Mouse (Mus musculus) cerebellum, adult (tissue): ENCODE results near the gene Lrrfip2.

ENCODE experiments used
- ATAC-seq: cut with Nextera tagmentation; 2 replicates; pipeline ENCODE4 v1.9.2; 2017; ENCODE audit warnings: mild to moderate bottlenecking, moderate library complexity, mixed read lengths; ENCODE audit not compliant: insufficient number of reproducible peaks, low FRiP score, low TSS enrichment

Gene Lrrfip2

GRCm38 (mm10) chr9:111211122-111212041 is 94.0 kb downstream of the Lrrfip2 start:
- no peak for ATAC-seq

GRCm38 (mm10) chr9:111213501-111213900 is 96.1 kb downstream of the Lrrfip2 start:
- no peak for ATAC-seq

GRCm38 (mm10) chr9:111216424-111216823 is 99.0 kb downstream of the Lrrfip2 start:
- ATAC-seq = no peak

GRCm38 (mm10) chr9:111220551-111221080 is 103.2 kb downstream of the Lrrfip2 start:
- ATAC-seq = no peak

- no peak for ATAC-seq
Observed at GRCm38 (mm10) chr9:111221580-111221979, 104.2 kb downstream of the Lrrfip2 start.

- no peak for ATAC-seq
Observed at GRCm38 (mm10) chr9:111223406-111223805, 106.0 kb downstream of the Lrrfip2 start.

GRCm38 (mm10) chr9:111228446-111228845 is 111.1 kb downstream of the Lrrfip2 start:
- no peak for ATAC-seq

- ATAC-seq = no peak
Observed at GRCm38 (mm10) chr9:111234701-111235100, 117.3 kb downstream of the Lrrfip2 start.

- ATAC-seq = no peak
Observed at GRCm38 (mm10) chr9:111237726-111238125, 120.3 kb downstream of the Lrrfip2 start.

- ATAC-seq = no peak
Observed at GRCm38 (mm10) chr9:111239821-111240220, 122.4 kb downstream of the Lrrfip2 start.

GRCm38 (mm10) chr9:111243384-111243783 is 126.0 kb downstream of the Lrrfip2 start:
- ATAC-seq = no peak

- no peak for ATAC-seq
Observed at GRCm38 (mm10) chr9:111245546-111245945, 128.2 kb downstream of the Lrrfip2 start.

- ATAC-seq = no peak
Observed at GRCm38 (mm10) chr9:111247682-111248246, 130.4 kb downstream of the Lrrfip2 start.

GRCm38 (mm10) chr9:111252161-111252869 is 134.9 kb downstream of the Lrrfip2 start:
- ATAC-seq = no peak

GRCm38 (mm10) chr9:111260360-111260985 is 143.1 kb downstream of the Lrrfip2 start:
- no peak for ATAC-seq

- ATAC-seq = no peak
Observed at GRCm38 (mm10) chr9:111261356-111261755, 144.0 kb downstream of the Lrrfip2 start.

GRCm38 (mm10) chr9:111267998-111268397 is 150.6 kb downstream of the Lrrfip2 start:
- ATAC-seq = no peak

- no peak for ATAC-seq
Observed at GRCm38 (mm10) chr9:111270606-111271005, 153.2 kb downstream of the Lrrfip2 start.

GRCm38 (mm10) chr9:111271056-111271433 is 153.7 kb downstream of the Lrrfip2 start:
- peak; percentile 42; the same call in 1 of the 2 replicates for ATAC-seq

- peak; percentile 99 for ATAC-seq
Observed at GRCm38 (mm10) chr9:111271434-111272160, 154.2 kb downstream of the Lrrfip2 start, which contains the start of the genes Mlh1 and Epm2aip1. Gene Mlh1 (minus strand): TSS chr9:111271791. Gene Epm2aip1 (plus strand): TSS chr9:111271929.
